In the genomic region with DNA sequence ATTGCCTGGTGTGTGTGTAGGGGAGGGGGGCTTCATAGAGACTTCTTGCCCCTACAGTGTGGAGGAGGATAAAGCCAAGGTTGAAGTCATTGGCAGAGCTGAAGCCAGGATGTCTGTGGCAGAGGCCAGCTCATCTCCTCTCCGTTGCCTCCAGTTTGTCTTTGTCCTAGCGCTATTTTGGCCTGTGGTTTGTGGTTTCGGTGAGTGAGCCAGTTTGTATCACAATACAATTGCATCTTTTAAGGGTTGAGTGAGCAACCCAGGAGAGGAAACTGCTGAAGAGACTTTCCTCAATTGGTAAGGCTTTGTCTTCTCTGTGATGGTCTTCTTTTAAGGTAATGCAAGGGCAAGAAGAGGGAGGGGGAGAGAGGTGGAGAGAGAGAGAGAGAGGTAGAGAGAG, we compare ENCODE assay signal across 8 mouse cellular contexts.
DNase-seq lines count a peak whose midpoint lies in the region; ATAC-seq and TF ChIP-seq lines count a peak whose summit lies in the region.

No protein-coding gene starts in this region.

- no peaks in the 10 kb centered on the region for H3K27me3 ChIP-seq in heart, embryonic 13.5 days (replicated peaks)
- no peaks in the 10 kb centered on the region for H3K27me3 ChIP-seq in embryonic facial prominence, embryonic 11.5 days (ENCODE audit: control insufficient read depth, insufficient read depth, low read length)
- no peaks in the 10 kb centered on the region for H3K27me3 ChIP-seq in liver, embryonic 13.5 days

- no peaks in the 10 kb centered on the region for H3K9me3 ChIP-seq in heart, embryonic 13.5 days
- H3K9me3 ChIP-seq in embryonic facial prominence, embryonic 11.5 days (replicated peaks; ENCODE audit: control insufficient read depth, low read length), result no peaks in the 10 kb centered on the region
- no peaks in the 10 kb centered on the region for H3K9me3 ChIP-seq in liver, embryonic 13.5 days (replicated peaks)

- no peak overlapping the region; the same call in 1 of the 2 replicates for H3K9ac ChIP-seq in heart, embryonic 13.5 days
- no peak overlapping the region for H3K9ac ChIP-seq in embryonic facial prominence, embryonic 11.5 days (replicated peaks; ENCODE audit: low read length)
- H3K9ac ChIP-seq in liver, embryonic 13.5 days, result no peak overlapping the region

- 71% methylated on average over 3 of the region's 3 CpGs for WGBS in heart, embryonic 13.5 days
- 73% methylated on average over 3 of the region's 3 CpGs for WGBS in embryonic facial prominence, embryonic 11.5 days
- 26% methylated on average over 3 of the region's 3 CpGs for WGBS in liver, embryonic 13.5 days (ENCODE audit: insufficient replicate concordance)

- TF ChIP-seq CTCF in layer of hippocampus, adult 2 months (conservative IDR thresholded peaks at IDR 0.05), result no peak

- ATAC-seq in heart, embryonic 13.5 days (ENCODE audit: extremely low read depth, insufficient number of reproducible peaks, low FRiP score, low TSS enrichment), result no peak
- no peak for ATAC-seq in embryonic facial prominence, embryonic 11.5 days (replicated peaks; ENCODE audit: insufficient number of reproducible peaks, low FRiP score, low TSS enrichment, low read depth)
- 0 out of 2 replicates have a peak, but pooled peaks have one; percentile 10 for ATAC-seq in liver, embryonic 13.5 days (ENCODE audit: low read depth)

- H3K4me3 ChIP-seq in heart, embryonic 13.5 days, result no peak overlapping the region
- H3K4me3 ChIP-seq in embryonic facial prominence, embryonic 11.5 days (ENCODE audit: low read depth, low read length), result no peak overlapping the region
- no peak overlapping the region for H3K4me3 ChIP-seq in liver, embryonic 13.5 days (replicated peaks)
- H3K4me3 ChIP-seq in layer of hippocampus, adult 2 months, result no peak overlapping the region

- H3K36me3 ChIP-seq in heart, embryonic 13.5 days, result peaks cover 25% of the 10 kb centered on the region
- no peaks in the 10 kb centered on the region for H3K36me3 ChIP-seq in embryonic facial prominence, embryonic 11.5 days (replicated peaks; ENCODE audit: control insufficient read depth, insufficient read depth, low read depth, low read length)
- H3K36me3 ChIP-seq in liver, embryonic 13.5 days, result peaks cover 18% of the 10 kb centered on the region

- H3K4me2 ChIP-seq in heart, embryonic 13.5 days, result no peak overlapping the region
- H3K4me2 ChIP-seq in embryonic facial prominence, embryonic 11.5 days (ENCODE audit: low read depth, low read length), result no peak overlapping the region
- H3K4me2 ChIP-seq in liver, embryonic 13.5 days, result peak overlapping the region; percentile 33; the same call in 1 of the 2 replicates

- peaks cover 49% of the 10 kb centered on the region for H3K4me1 ChIP-seq in heart, embryonic 13.5 days
- no peaks in the 10 kb centered on the region for H3K4me1 ChIP-seq in embryonic facial prominence, embryonic 11.5 days (ENCODE audit: control insufficient read depth, insufficient read depth, low read length)
- peaks cover 40% of the 10 kb centered on the region for H3K4me1 ChIP-seq in liver, embryonic 13.5 days (replicated peaks)

- no peak for DNase-seq in heart, adult 9 months (ENCODE audit: low spot score in 2 of 2)
- peak; percentile 62 to 65 for DNase-seq in B cell, adult 2 months
- no peak for DNase-seq in embryonic facial prominence, embryonic 11.5 days (ENCODE audit: low spot score)
- DNase-seq in liver, embryonic 13.5 days, result no peak
- DNase-seq in cerebellum, postnatal 14 days, result no peak
- DNase-seq in gastrocnemius, adult 18-20 months (ENCODE audit: low spot score), result no peak
- no peak for DNase-seq in layer of hippocampus, adult 2 months (ENCODE audit: low spot score in 2 of 2)

- H3K27ac ChIP-seq in heart, embryonic 13.5 days (replicated peaks), result 0 out of 2 replicates have a peak overlapping the region, but pooled peaks have one; percentile 42
- peak overlapping the region; percentile 54 for H3K27ac ChIP-seq in embryonic facial prominence, embryonic 11.5 days (replicated peaks; ENCODE audit: low read depth, low read length)
- peak overlapping the region; percentile 48 for H3K27ac ChIP-seq in liver, embryonic 13.5 days
- H3K27ac ChIP-seq in layer of hippocampus, adult 2 months, result no peak overlapping the region

Comparison
In these comparisons a context has a peak if more than half of its experiments do, and no peak if none do; other contexts are left out.
1. DNase-seq: peak in B cell, adult 2 months (2 of 2); none in heart, adult 9 months (0 of 2), embryonic facial prominence, embryonic 11.5 days (single experiment), liver, embryonic 13.5 days (single experiment), cerebellum, postnatal 14 days (0 of 2), gastrocnemius, adult 18-20 months (single experiment) and layer of hippocampus, adult 2 months (0 of 2).